Mouse (Mus musculus): Measurements from ENCODE around the gene Galnt7. TPM values are rescaled to one million over a fixed set of nuclear protein-coding genes. Genes with fewer than 3 reads are reported as not detected.
A peak's percentile ranks its signal among the peaks of the same experiment; 100 is the strongest.
"Not testable (repeated sequence)": the region's sequence is repeated elsewhere in the genome, so short reads cannot be mapped to it uniquely, and the experiment has no call there.

The Galnt7 gene
- polyA plus RNA-seq, 2 experiments, result 7.8 to 11.2 TPM

DNA sequence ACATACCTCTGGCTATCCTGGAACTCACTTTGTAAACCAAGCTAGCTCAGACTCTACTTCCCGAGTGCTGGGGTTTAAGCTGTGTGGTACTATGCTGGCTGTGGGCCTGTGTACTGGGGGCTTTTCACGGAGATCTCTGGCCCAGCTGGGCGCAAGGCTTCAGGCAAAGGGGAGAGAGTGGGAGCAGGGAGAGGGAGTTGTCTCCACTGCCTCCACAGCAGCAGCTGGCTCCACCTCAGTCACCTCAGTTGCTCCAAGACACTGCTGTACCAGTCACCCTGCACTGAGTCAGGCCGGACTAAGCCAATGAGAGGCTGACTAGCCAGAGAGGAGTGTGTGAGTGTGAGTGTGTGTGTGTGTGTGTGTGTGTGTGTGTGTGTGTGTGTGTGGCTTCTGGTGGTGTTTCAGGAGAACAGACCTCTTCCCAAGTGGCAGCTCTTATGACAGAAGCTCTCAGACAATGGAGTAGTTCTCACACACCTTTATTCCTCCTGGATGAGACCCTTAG, 145.2 kb downstream of the Galnt7 start:
- H3K4me3 ChIP-seq (replicated peaks; ENCODE audit: low read length), result no peak overlapping the region
- H3K27me3 ChIP-seq (ENCODE audit: control insufficient read depth, insufficient read depth, low read length), result no peaks in the 10 kb centered on the region
- no peaks in the 10 kb centered on the region for H3K4me1 ChIP-seq (ENCODE audit: control insufficient read depth, insufficient read depth, low read length)
- ATAC-seq (ENCODE audit: low FRiP score, low read depth), result no peak
- H3K9ac ChIP-seq (ENCODE audit: low read depth, low read length, severe bottlenecking), result no peak overlapping the region
- no peak for DNase-seq (ENCODE audit: low spot score)
- TF ChIP-seq POLR2A (IDR thresholded peaks at IDR 0.05; ENCODE audit: borderline replicate concordance, extremely low read depth, insufficient read depth, insufficient read length), result no peak
- H3K27ac ChIP-seq (replicated peaks; ENCODE audit: low read depth, low read length), result no peak overlapping the region
- no peaks in the 10 kb centered on the region for H3K9me3 ChIP-seq (ENCODE audit: control insufficient read depth, low read length)
- H3K4me2 ChIP-seq (replicated peaks; ENCODE audit: low read depth, low read length, severe bottlenecking), result no peak overlapping the region
- H3K36me3 ChIP-seq (ENCODE audit: control insufficient read depth, insufficient read depth, low read length), result no peaks in the 10 kb centered on the region
- WGBS, result 83% methylated on average over 4 of the region's 4 CpGs

GRCm38 (mm10) chr8:57505500-57505899, 147.3 kb downstream of the Galnt7 start:
- not testable (repeated sequence) for DNase-seq (ENCODE audit: low spot score); H3K4me2 ChIP-seq (replicated peaks; ENCODE audit: low read depth, low read length, severe bottlenecking); ATAC-seq (ENCODE audit: low FRiP score, low read depth); H3K9me3 ChIP-seq (ENCODE audit: control insufficient read depth, low read length); H3K4me1 ChIP-seq (ENCODE audit: control insufficient read depth, insufficient read depth, low read length); H3K36me3 ChIP-seq (ENCODE audit: control insufficient read depth, insufficient read depth, low read length); H3K27me3 ChIP-seq (ENCODE audit: control insufficient read depth, insufficient read depth, low read length); H3K4me3 ChIP-seq (replicated peaks; ENCODE audit: low read length); H3K9ac ChIP-seq (ENCODE audit: low read depth, low read length, severe bottlenecking); H3K27ac ChIP-seq (replicated peaks; ENCODE audit: low read depth, low read length)
- 71% methylated on average over 1 of the region's 1 CpGs for WGBS

DNA sequence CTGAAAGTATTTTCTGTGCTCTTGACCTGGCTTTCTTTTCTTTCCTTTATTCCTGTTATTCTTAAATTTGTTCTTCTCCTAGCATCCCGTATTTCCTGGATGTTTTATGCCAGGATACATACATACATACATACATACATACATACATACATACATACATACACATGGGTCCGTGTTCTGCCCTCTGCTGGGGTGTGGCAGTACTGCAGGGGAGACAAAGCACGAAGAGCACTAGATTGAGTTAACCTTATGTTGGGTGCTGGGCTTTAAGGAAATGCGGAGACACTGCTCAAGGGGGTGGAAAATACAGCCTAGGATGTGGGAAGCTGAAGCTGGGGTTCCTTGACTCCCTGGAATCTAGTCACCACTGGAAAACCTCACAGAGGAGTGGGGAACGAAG, 149.2 kb downstream of the Galnt7 start:
- DNase-seq (ENCODE audit: low spot score), result peak; percentile 42
- Histone ChIP-seq H3K9me3 (ENCODE audit: control insufficient read depth, low read length) (no peaks in the 10 kb centered on the region), H3K4me2 (replicated peaks; ENCODE audit: low read depth, low read length, severe bottlenecking) (no peak overlapping the region), H3K4me1 (ENCODE audit: control insufficient read depth, insufficient read depth, low read length) (peaks cover 2% of the 10 kb centered on the region; the same call in 1 of the 2 replicates), H3K9ac (ENCODE audit: low read depth, low read length, severe bottlenecking) (no peak overlapping the region), H3K4me3 (replicated peaks; ENCODE audit: low read length) (no peak overlapping the region), H3K27ac (replicated peaks; ENCODE audit: low read depth, low read length) (no peak overlapping the region), H3K27me3 (ENCODE audit: control insufficient read depth, insufficient read depth, low read length) (no peaks in the 10 kb centered on the region), H3K36me3 (ENCODE audit: control insufficient read depth, insufficient read depth, low read length) (no peaks in the 10 kb centered on the region)
- 50% methylated on average over 5 of the region's 5 CpGs for WGBS
- no peak for TF ChIP-seq POLR2A (IDR thresholded peaks at IDR 0.05; ENCODE audit: borderline replicate concordance, extremely low read depth, insufficient read depth, insufficient read length)
- ATAC-seq (ENCODE audit: low FRiP score, low read depth), result peak; percentile 50; the same call in 1 of the 2 replicates

GRCm38 (mm10) chr8:57498847-57499511, 153.9 kb downstream of the Galnt7 start:
- 46% methylated on average over 17 of the region's 17 CpGs for WGBS
- Histone ChIP-seq H3K27ac (replicated peaks; ENCODE audit: low read depth, low read length) (no peak overlapping the region), H3K4me1 (ENCODE audit: control insufficient read depth, insufficient read depth, low read length) (peaks cover 6% of the 10 kb centered on the region; the same call in 1 of the 2 replicates), H3K9ac (ENCODE audit: low read depth, low read length, severe bottlenecking) (no peak overlapping the region), H3K4me2 (replicated peaks; ENCODE audit: low read depth, low read length, severe bottlenecking) (peak overlapping the region; percentile 6; the same call in 1 of the 2 replicates), H3K9me3 (ENCODE audit: control insufficient read depth, low read length) (no peaks in the 10 kb centered on the region), H3K27me3 (ENCODE audit: control insufficient read depth, insufficient read depth, low read length) (no peaks in the 10 kb centered on the region), H3K4me3 (replicated peaks; ENCODE audit: low read length) (no peak overlapping the region), H3K36me3 (ENCODE audit: control insufficient read depth, insufficient read depth, low read length) (0 out of 2 replicates have a peak, but pooled peaks cover 3% of the 10 kb centered on the region)
- ATAC-seq (ENCODE audit: low FRiP score, low read depth) (peak; percentile 23; the same call in 1 of the 2 replicates), DNase-seq (ENCODE audit: low spot score) (peak; percentile 36)
- no peak for TF ChIP-seq POLR2A (IDR thresholded peaks at IDR 0.05; ENCODE audit: borderline replicate concordance, extremely low read depth, insufficient read depth, insufficient read length)

- ATAC-seq (ENCODE audit: low FRiP score, low read depth) (no peak), DNase-seq (ENCODE audit: low spot score) (no peak)
- Histone ChIP-seq H3K36me3 (ENCODE audit: control insufficient read depth, insufficient read depth, low read length) (0 out of 2 replicates have a peak, but pooled peaks cover 3% of the 10 kb centered on the region), H3K9ac (ENCODE audit: low read depth, low read length, severe bottlenecking) (no peak overlapping the region), H3K4me1 (ENCODE audit: control insufficient read depth, insufficient read depth, low read length) (peaks cover 6% of the 10 kb centered on the region; the same call in 1 of the 2 replicates), H3K4me2 (replicated peaks; ENCODE audit: low read depth, low read length, severe bottlenecking) (peak overlapping the region; percentile 6; the same call in 1 of the 2 replicates), H3K9me3 (ENCODE audit: control insufficient read depth, low read length) (no peaks in the 10 kb centered on the region), H3K27ac (replicated peaks; ENCODE audit: low read depth, low read length) (no peak overlapping the region), H3K27me3 (ENCODE audit: control insufficient read depth, insufficient read depth, low read length) (no peaks in the 10 kb centered on the region), H3K4me3 (replicated peaks; ENCODE audit: low read length) (no peak overlapping the region)
- 53% methylated on average over 8 of the region's 8 CpGs for WGBS
- TF ChIP-seq POLR2A (IDR thresholded peaks at IDR 0.05; ENCODE audit: borderline replicate concordance, extremely low read depth, insufficient read depth, insufficient read length), result no peak
Measured at GRCm38 (mm10) chr8:57498494-57498846, 154.4 kb downstream of the Galnt7 start.

All from limb, embryonic 14.5 days (tissue).